Mouse (Mus musculus) kidney, postnatal 25 days (tissue): ENCODE results near the gene Efcab11.
A peak's percentile ranks its signal among the peaks of the same experiment; 100 is the strongest.
"Not testable (repeated sequence)": the region's sequence is repeated elsewhere in the genome, so short reads cannot be mapped to it uniquely, and the experiment has no call there.

Experiments used
- DNase-seq, 2 experiments: peaks; one replicate each; pipeline ENCODE4 v3.0.0; 2021; ENCODE audit warnings: mixed read lengths in 2 of 2

The Efcab11 gene

GRCm38 (mm10) chr12:99873443-99873842 lies 10.8 kb downstream of the Efcab11 start:
- DNase-seq: no peak

GRCm38 (mm10) chr12:99868821-99869220 lies 15.4 kb downstream of the Efcab11 start:
- DNase-seq: no peak

GRCm38 (mm10) chr12:99864613-99865012 lies 19.6 kb downstream of the Efcab11 start:
- no peak for DNase-seq

DNA sequence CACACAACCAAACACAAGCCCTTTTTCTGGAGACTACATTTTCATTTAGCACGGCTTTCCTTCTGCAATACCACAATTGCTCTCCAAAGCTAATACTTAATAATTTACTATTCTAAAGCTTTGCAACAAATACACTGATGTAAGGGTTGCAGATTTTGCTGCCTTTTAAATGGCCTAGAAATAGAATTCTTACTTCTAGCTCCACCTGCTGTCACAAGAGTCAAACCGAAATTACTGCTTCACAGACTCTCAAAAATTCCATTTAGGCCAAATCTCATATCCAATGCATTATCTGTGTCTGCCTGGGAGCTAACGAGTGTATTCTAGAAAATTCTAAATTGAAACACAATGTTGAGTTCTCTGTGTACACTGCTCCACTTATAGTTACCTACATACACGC lies 23.3 kb downstream of the Efcab11 start:
- DNase-seq: no peak

- no peak for DNase-seq
These were observed 24.7 kb downstream of the Efcab11 start for GRCm38 (mm10) chr12:99859391-99860100.

GRCm38 (mm10) chr12:99858664-99859063 lies 25.6 kb downstream of the Efcab11 start:
- no peak for DNase-seq

GRCm38 (mm10) chr12:99856011-99856410 lies 28.2 kb downstream of the Efcab11 start:
- no peak for DNase-seq

GRCm38 (mm10) chr12:99853323-99854258 lies 30.6 kb downstream of the Efcab11 start:
- no peak for DNase-seq

GRCm38 (mm10) chr12:99849996-99850395 lies 34.2 kb downstream of the Efcab11 start:
- no peak for DNase-seq

- no peak for DNase-seq
These were observed 39.3 kb downstream of the Efcab11 start for GRCm38 (mm10) chr12:99844951-99845350.

- DNase-seq: peak in 1 of 2 experiments; percentile 13
These were observed 45.5 kb downstream of the Efcab11 start for GRCm38 (mm10) chr12:99838703-99839102.

DNA sequence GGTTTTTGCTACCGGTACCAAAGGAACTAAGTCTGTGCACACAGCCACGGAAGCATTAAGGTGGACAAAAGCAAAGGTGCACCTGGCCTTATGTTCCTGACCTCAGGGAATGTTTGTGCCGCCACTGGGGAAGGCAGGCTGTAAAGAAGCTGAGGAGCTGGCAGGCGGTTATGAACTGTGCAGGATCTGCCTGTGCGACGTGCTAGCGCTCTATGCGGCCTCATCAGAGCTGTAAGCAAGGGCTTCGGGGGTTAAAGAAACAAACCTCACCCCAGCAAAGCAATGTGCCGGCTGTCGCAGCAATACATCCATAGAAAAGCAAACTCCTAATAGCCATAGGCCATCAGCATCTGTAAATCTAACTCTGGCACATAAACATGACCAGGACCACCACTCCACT lies 46.1 kb downstream of the Efcab11 start:
- DNase-seq: no peak

- no peak for DNase-seq
These were observed 46.7 kb downstream of the Efcab11 start for GRCm38 (mm10) chr12:99837528-99837927.

DNA sequence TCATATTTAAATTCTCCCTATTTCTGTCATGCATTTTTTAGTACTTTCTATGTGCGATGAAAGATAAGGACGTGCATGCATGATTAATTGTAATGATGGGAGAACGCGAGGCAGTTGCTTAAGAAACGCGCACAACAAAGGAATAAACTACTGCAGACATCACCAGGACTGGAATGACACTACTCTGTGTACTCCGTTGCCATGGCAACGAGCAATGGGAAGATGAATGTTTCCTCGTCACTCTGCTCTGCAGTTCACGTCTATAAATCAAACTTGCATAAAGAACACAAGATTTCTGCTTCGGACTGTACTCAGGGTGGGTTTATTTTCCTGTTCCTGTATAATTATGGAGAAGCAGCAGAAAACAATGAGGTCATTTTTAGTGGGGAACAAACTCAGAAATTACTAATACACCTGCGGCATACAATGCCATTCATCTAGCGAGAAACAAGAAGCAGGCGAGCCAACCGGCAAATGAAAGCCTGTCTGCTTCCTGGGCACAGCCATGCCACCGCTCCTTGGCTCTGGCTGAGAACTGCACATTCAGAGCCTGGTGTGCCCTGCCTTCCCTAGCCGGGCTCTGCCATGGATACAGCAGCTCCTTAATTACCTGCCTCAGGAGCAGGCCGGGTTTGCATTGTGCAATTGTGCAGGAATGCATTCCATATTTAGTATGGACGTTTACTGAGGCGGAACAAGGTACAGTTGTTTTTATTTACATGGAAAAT lies 47.7 kb downstream of the Efcab11 start:
- DNase-seq: peak; percentile 32 to 57

DNA sequence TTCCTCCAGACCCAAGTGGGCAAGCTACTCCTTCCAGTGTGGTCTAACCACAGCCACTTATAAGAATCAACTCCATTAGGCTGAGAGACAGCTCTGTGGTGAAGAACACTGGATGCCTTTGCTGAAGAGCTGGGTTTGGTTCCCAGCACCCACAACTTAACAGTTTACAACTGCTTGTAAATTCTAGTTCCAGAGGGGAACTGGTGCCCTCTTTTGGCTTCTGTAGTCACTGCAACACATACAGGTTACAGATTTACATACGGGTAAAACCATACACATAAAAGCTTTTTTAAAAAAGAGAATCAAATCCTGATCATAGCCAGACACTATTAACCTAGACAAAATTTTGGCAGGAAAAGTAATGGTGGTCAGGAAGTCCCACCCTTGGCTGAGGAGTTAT lies 50.8 kb downstream of the Efcab11 start:
- DNase-seq: no peak

DNA sequence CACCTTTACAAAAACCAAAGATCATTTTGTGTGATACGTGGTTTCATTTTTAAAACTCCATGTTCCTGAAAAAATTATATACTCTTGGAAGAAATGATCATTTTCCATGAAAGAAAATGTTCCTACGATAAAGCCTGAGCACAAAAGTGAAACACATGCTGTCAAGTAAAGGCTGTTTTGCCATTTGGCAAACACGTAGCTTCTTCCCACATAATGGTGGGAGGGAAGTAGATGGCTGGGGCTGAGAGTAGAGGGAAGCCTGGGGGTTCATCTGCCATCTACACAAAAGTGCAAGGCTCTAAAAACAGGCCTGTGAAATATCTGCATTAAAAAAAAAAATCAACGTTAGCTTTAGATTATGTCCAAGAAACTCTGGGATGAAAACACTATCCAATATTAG lies 61.6 kb downstream of the Efcab11 start:
- DNase-seq: no peak

DNA sequence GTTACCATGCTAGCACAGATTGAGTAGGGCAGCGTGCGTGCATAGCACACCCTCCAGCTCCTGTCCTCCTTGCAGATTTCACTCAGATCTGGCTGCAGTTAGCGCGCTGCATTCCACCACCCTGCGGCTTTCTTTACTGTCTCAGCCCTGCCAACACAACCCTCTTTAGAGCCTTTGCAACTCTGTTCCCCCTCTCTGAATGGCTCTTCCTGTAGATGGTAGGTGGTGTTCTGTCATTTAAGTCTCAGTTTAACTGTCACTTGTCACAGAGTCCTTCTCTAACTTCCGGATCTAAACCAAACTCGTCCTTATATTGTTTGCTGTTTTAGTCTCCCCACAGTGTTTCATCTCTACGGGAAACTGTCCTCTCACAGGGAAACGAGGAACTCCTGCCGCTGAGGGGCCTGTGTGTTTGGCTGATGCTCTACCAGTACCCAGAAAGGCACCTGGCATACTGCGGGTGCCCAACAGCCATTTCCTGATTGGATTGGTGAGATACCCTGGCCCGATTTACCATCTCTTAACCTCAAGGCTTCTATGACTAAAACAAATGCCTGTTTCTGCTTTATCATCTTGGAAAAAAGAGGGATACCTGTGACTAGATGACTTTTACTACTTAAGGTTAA lies 62.8 kb downstream of the Efcab11 start:
- no peak for DNase-seq

DNA sequence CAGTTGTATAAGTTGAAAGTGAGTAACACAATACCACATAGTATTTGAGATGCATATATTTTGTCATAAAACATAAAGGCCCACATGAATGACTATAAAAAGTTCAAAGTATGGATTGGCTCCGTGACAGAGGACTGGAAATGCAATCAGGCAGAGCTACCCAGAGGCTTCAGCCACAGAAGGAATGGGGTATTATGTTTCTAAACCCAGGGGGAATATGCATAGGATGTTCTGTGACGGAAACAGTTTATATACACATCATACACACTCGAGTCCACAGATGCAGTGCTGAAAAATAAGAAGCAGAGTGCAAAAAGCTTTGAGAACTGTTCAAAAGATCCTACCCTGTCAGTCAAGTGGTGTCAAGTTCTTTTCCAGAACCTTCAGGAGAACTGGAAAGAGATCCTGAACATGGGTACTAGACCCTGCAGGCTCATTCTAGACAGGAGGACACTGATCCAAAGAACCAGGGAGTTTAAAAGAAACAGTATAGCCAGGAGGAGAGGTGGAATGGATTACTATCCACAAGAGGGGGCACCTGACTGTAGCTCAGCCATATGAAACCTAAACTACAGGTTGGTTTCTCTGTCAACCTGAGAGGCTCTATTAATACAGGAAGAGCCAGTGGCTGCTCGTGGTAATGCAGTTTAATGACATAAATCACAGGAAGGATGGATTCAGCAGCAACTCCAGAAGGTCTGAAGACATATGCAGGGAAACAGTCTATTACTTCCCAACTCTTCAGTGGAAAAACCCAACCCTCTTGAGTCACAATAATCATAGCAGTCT lies 64.9 kb downstream of the Efcab11 start:
- no peak for DNase-seq

- not testable (repeated sequence) for DNase-seq
These were observed 66.2 kb downstream of the Efcab11 start for GRCm38 (mm10) chr12:99818006-99818405.

- DNase-seq: no peak
These were observed 69.0 kb downstream of the Efcab11 start for GRCm38 (mm10) chr12:99815244-99815643.

DNA sequence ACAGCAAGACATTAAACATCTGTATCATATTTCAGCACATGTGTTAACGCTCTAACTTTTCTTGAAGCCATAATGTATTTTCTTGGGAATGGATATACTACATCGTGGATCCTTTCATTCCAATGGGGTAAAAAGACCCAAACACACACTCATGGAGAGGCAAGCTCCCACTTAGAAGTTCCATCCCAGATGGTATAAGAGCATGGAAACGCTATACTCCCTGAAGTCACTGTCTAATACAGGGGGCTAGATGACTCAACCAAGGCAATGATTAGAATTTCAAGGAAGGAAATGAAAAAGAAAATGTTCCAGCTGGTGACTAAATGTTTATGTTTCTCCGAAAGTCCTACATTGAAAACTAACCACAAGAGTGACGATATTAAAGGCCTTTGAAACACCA lies 76.3 kb downstream of the Efcab11 start:
- DNase-seq: no peak

DNA sequence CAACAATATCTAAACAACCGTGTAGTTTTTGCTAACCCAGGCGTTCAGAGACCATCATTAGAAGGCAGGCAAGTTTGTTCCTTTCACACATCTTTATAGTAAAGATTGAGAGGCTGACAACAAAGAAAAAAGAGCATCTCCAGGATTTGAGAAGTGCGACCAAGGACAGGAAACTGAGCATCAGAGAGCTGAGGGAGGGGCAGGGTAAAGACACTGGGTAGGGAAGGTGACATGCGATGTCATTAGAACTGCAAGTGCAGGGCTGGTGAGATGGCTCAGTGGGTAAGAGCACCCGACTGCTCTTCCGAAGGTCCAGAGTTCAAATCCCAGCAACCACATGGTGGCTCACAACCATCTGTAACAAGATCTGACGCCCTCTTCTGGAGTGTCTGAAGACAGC lies 77.5 kb downstream of the Efcab11 start:
- not testable (repeated sequence) for DNase-seq
